Mouse (Mus musculus): ENCODE measurements around the gene Klhl25. TPM values are rescaled to one million over a fixed set of nuclear protein-coding genes. Genes with fewer than 3 reads are reported as not detected.
"Not testable (repeated sequence)": the region's sequence is repeated elsewhere in the genome, so short reads cannot be mapped to it uniquely, and the experiment has no call there.

Gene Klhl25
- polyA plus RNA-seq, 1 experiment from 2014 or later, result 27.1 TPM

- not testable (repeated sequence) for H3K36me3 ChIP-seq (ENCODE audit: control insufficient read depth, insufficient read depth, low read length); H3K9ac ChIP-seq (ENCODE audit: low read depth, low read length); H3K9me3 ChIP-seq (replicated peaks; ENCODE audit: control insufficient read depth, low read length, poor library complexity, severe bottlenecking); H3K27ac ChIP-seq (ENCODE audit: low read length); H3K27me3 ChIP-seq (ENCODE audit: control insufficient read depth, insufficient read depth, low read depth, low read length); H3K4me1 ChIP-seq (ENCODE audit: control insufficient read depth, insufficient read depth, low read length); ATAC-seq; H3K4me3 ChIP-seq (ENCODE audit: low read depth, low read length); H3K4me2 ChIP-seq (ENCODE audit: low read length)
- 81% methylated on average over 3 of the region's 6 CpGs for WGBS
These were observed 13.0 kb upstream of the Klhl25 start for GRCm38 (mm10) chr7:75834932-75835631.

- no peak overlapping the region for H3K9ac ChIP-seq (ENCODE audit: low read depth, low read length)
- no peaks in the 10 kb centered on the region for H3K27me3 ChIP-seq (ENCODE audit: control insufficient read depth, insufficient read depth, low read depth, low read length)
- no peaks in the 10 kb centered on the region for H3K9me3 ChIP-seq (replicated peaks; ENCODE audit: control insufficient read depth, low read length, poor library complexity, severe bottlenecking)
- no peak overlapping the region for H3K4me3 ChIP-seq (ENCODE audit: low read depth, low read length)
- no peak overlapping the region for H3K27ac ChIP-seq (ENCODE audit: low read length)
- WGBS, result 87% methylated on average over 4 of the region's 4 CpGs
- no peaks in the 10 kb centered on the region for H3K36me3 ChIP-seq (ENCODE audit: control insufficient read depth, insufficient read depth, low read length)
- H3K4me2 ChIP-seq (ENCODE audit: low read length), result no peak overlapping the region
- no peaks in the 10 kb centered on the region for H3K4me1 ChIP-seq (ENCODE audit: control insufficient read depth, insufficient read depth, low read length)
- no peak for ATAC-seq
These were observed 8.0 kb upstream of the Klhl25 start for GRCm38 (mm10) chr7:75840071-75840470.

GRCm38 (mm10) chr7:75842306-75842705 is 5.8 kb upstream of the Klhl25 start:
- Histone ChIP-seq H3K27ac (ENCODE audit: low read length) (no peak overlapping the region), H3K36me3 (ENCODE audit: control insufficient read depth, insufficient read depth, low read length) (no peaks in the 10 kb centered on the region), H3K4me2 (ENCODE audit: low read length) (no peak overlapping the region), H3K9me3 (replicated peaks; ENCODE audit: control insufficient read depth, low read length, poor library complexity, severe bottlenecking) (no peaks in the 10 kb centered on the region), H3K4me1 (ENCODE audit: control insufficient read depth, insufficient read depth, low read length) (peaks cover under 1% of the 10 kb centered on the region; the same call in 1 of the 2 replicates), H3K9ac (ENCODE audit: low read depth, low read length) (no peak overlapping the region), H3K4me3 (ENCODE audit: low read depth, low read length) (no peak overlapping the region), H3K27me3 (ENCODE audit: control insufficient read depth, insufficient read depth, low read depth, low read length) (no peaks in the 10 kb centered on the region)
- 93% methylated on average over 3 of the region's 3 CpGs for WGBS
- no peak for ATAC-seq

- Histone ChIP-seq H3K36me3 (ENCODE audit: control insufficient read depth, insufficient read depth, low read length) (no peaks in the 10 kb centered on the region), H3K27me3 (ENCODE audit: control insufficient read depth, insufficient read depth, low read depth, low read length) (no peaks in the 10 kb centered on the region), H3K9ac (ENCODE audit: low read depth, low read length) (no peak overlapping the region), H3K9me3 (replicated peaks; ENCODE audit: control insufficient read depth, low read length, poor library complexity, severe bottlenecking) (no peaks in the 10 kb centered on the region), H3K4me1 (ENCODE audit: control insufficient read depth, insufficient read depth, low read length) (peaks cover 11% of the 10 kb centered on the region), H3K27ac (ENCODE audit: low read length) (no peak overlapping the region), H3K4me2 (ENCODE audit: low read length) (no peak overlapping the region), H3K4me3 (ENCODE audit: low read depth, low read length) (no peak overlapping the region)
- WGBS, result 81% methylated on average over 1 of the region's 1 CpGs
- ATAC-seq, result no peak
These were observed 2.2 kb upstream of the Klhl25 start for GRCm38 (mm10) chr7:75845936-75846335.

GRCm38 (mm10) chr7:75846942-75847341 is 1.2 kb upstream of the Klhl25 start:
- Histone ChIP-seq H3K27me3 (ENCODE audit: control insufficient read depth, insufficient read depth, low read depth, low read length) (no peaks in the 10 kb centered on the region), H3K9me3 (replicated peaks; ENCODE audit: control insufficient read depth, low read length, poor library complexity, severe bottlenecking) (no peaks in the 10 kb centered on the region), H3K9ac (ENCODE audit: low read depth, low read length) (no peak overlapping the region), H3K4me1 (ENCODE audit: control insufficient read depth, insufficient read depth, low read length) (peaks cover 13% of the 10 kb centered on the region), H3K4me3 (ENCODE audit: low read depth, low read length) (no peak overlapping the region), H3K4me2 (ENCODE audit: low read length) (no peak overlapping the region), H3K27ac (ENCODE audit: low read length) (no peak overlapping the region), H3K36me3 (ENCODE audit: control insufficient read depth, insufficient read depth, low read length) (no peaks in the 10 kb centered on the region)
- ATAC-seq, result no peak
- WGBS, result 56% methylated on average over 7 of the region's 7 CpGs

- Histone ChIP-seq H3K4me2 (ENCODE audit: low read length) (peak overlapping the region; percentile 80), H3K27ac (ENCODE audit: low read length) (no peak overlapping the region), H3K4me1 (ENCODE audit: control insufficient read depth, insufficient read depth, low read length) (peaks cover 19% of the 10 kb centered on the region), H3K36me3 (ENCODE audit: control insufficient read depth, insufficient read depth, low read length) (no peaks in the 10 kb centered on the region), H3K27me3 (ENCODE audit: control insufficient read depth, insufficient read depth, low read depth, low read length) (no peaks in the 10 kb centered on the region), H3K4me3 (ENCODE audit: low read depth, low read length) (peak overlapping the region; percentile 70), H3K9me3 (replicated peaks; ENCODE audit: control insufficient read depth, low read length, poor library complexity, severe bottlenecking) (no peaks in the 10 kb centered on the region), H3K9ac (ENCODE audit: low read depth, low read length) (peak overlapping the region; percentile 49)
- 16% methylated on average over 6 of the region's 6 CpGs for WGBS
- no peak for ATAC-seq
These were observed 621 bp upstream of the Klhl25 start for GRCm38 (mm10) chr7:75847489-75847888.

GRCm38 (mm10) chr7:75848776-75849670 is 913 bp downstream of the Klhl25 start:
- WGBS, result 2% methylated on average over 24 of the region's 25 CpGs
- peaks cover 31% of the 10 kb centered on the region for H3K4me1 ChIP-seq (ENCODE audit: control insufficient read depth, insufficient read depth, low read length)
- H3K27ac ChIP-seq (ENCODE audit: low read length), result peak overlapping the region; percentile 75
- peak overlapping the region; percentile 70 for H3K4me3 ChIP-seq (ENCODE audit: low read depth, low read length)
- H3K27me3 ChIP-seq (ENCODE audit: control insufficient read depth, insufficient read depth, low read depth, low read length), result no peaks in the 10 kb centered on the region
- H3K4me2 ChIP-seq (ENCODE audit: low read length), result peak overlapping the region; percentile 80
- peak overlapping the region; percentile 77 for H3K9ac ChIP-seq (ENCODE audit: low read depth, low read length)
- no peaks in the 10 kb centered on the region for H3K36me3 ChIP-seq (ENCODE audit: control insufficient read depth, insufficient read depth, low read length)
- ATAC-seq, result peak; percentile 30; the same call in 1 of the 2 replicates
- no peaks in the 10 kb centered on the region for H3K9me3 ChIP-seq (replicated peaks; ENCODE audit: control insufficient read depth, low read length, poor library complexity, severe bottlenecking)

- H3K36me3 ChIP-seq (ENCODE audit: control insufficient read depth, insufficient read depth, low read length); H3K4me2 ChIP-seq (ENCODE audit: low read length); H3K4me3 ChIP-seq (ENCODE audit: low read depth, low read length); H3K9me3 ChIP-seq (replicated peaks; ENCODE audit: control insufficient read depth, low read length, poor library complexity, severe bottlenecking); H3K27ac ChIP-seq (ENCODE audit: low read length); H3K9ac ChIP-seq (ENCODE audit: low read depth, low read length); H3K27me3 ChIP-seq (ENCODE audit: control insufficient read depth, insufficient read depth, low read depth, low read length): not testable (repeated sequence)
- 25% methylated on average over 1 of the region's 3 CpGs for WGBS
- ATAC-seq, result peak; percentile 13
- H3K4me1 ChIP-seq (ENCODE audit: control insufficient read depth, insufficient read depth, low read length), result peaks cover 45% of the 10 kb centered on the region
These were observed 2.3 kb downstream of the Klhl25 start for GRCm38 (mm10) chr7:75850396-75850795.

GRCm38 (mm10) chr7:75851290-75851689 is 3.2 kb downstream of the Klhl25 start:
- Histone ChIP-seq H3K4me1 (ENCODE audit: control insufficient read depth, insufficient read depth, low read length) (peaks cover 50% of the 10 kb centered on the region), H3K27me3 (ENCODE audit: control insufficient read depth, insufficient read depth, low read depth, low read length) (no peaks in the 10 kb centered on the region), H3K9ac (ENCODE audit: low read depth, low read length) (no peak overlapping the region), H3K4me3 (ENCODE audit: low read depth, low read length) (no peak overlapping the region), H3K36me3 (ENCODE audit: control insufficient read depth, insufficient read depth, low read length) (no peaks in the 10 kb centered on the region), H3K9me3 (replicated peaks; ENCODE audit: control insufficient read depth, low read length, poor library complexity, severe bottlenecking) (no peaks in the 10 kb centered on the region), H3K27ac (ENCODE audit: low read length) (no peak overlapping the region), H3K4me2 (ENCODE audit: low read length) (no peak overlapping the region)
- WGBS, result 82% methylated on average over 10 of the region's 10 CpGs
- ATAC-seq, result no peak

All from midbrain, embryonic 16.5 days (tissue).